Mouse (Mus musculus): ENCODE measurements around the gene Tspear. TPM values are rescaled to one million over a fixed set of nuclear protein-coding genes. Genes with fewer than 3 reads are reported as not detected.

The Tspear gene
- total and polyA plus RNA-seq, 3 experiments = 0.17 to 0.94 (median 0.62) TPM

Small RNA genes lying within 50 kb of the gene (microRNA-seq; reads per million reads assigned to microRNA genes)
- gene Mir1930 = 5.0 to 8.6 reads per million in 2 experiments

Other genes starting within 250 kb of the Tspear start
- gene Fam207a, start 170.8 kb upstream of the Tspear start, total RNA-seq (2021) = 10 to 100 TPM; 17.9 to 21.0 TPM
- gene Fam207a, start 170.8 kb upstream of the Tspear start, polyA plus RNA-seq (2012; rRNA removed) = 26.4 and 30.5 TPM in 2 replicates
- gene Itgb2, start 156.3 kb upstream of the Tspear start, total RNA-seq (2021) = 1 to 10 TPM; 9.5 to 9.8 TPM
- 5.1 and 7.4 TPM in 2 replicates for gene Itgb2, start 156.3 kb upstream of the Tspear start, polyA plus RNA-seq (2012; rRNA removed)
- 100 to 1,000 TPM; 174 to 202 TPM for gene Pttg1ip, start 104.8 kb upstream of the Tspear start, total RNA-seq (2021)
- gene Pttg1ip, start 104.8 kb upstream of the Tspear start, polyA plus RNA-seq (2012; rRNA removed) = 127 and 165 TPM in 2 replicates
- 100 to 1,000 TPM in 1 of 2 experiments, 10 to 100 TPM in 1; 97.7 to 104 TPM for gene Sumo3, start 80.5 kb upstream of the Tspear start, total RNA-seq (2021)
- 83.8 and 91.1 TPM in 2 replicates for gene Sumo3, start 80.5 kb upstream of the Tspear start, polyA plus RNA-seq (2012; rRNA removed)
- 10 to 100 TPM; 27.5 to 28.5 TPM for gene Gm49325, start 80.4 kb upstream of the Tspear start, total RNA-seq (2021)
- gene Gm49325, start 80.4 kb upstream of the Tspear start, polyA plus RNA-seq (2012; rRNA removed) = not detected in 2 replicates
- 10 to 100 TPM; 50.0 to 55.0 TPM for gene Ube2g2, start 64.3 kb upstream of the Tspear start, total RNA-seq (2021)
- 27.9 and 37.4 TPM in 2 replicates for gene Ube2g2, start 64.3 kb upstream of the Tspear start, polyA plus RNA-seq (2012; rRNA removed)
- not detected for gene Gm19402, start 4.2 kb downstream of the Tspear start, total RNA-seq (2021)
- not detected in 2 replicates for gene Gm19402, start 4.2 kb downstream of the Tspear start, polyA plus RNA-seq (2012; rRNA removed)
- not detected for gene Gm9508, start 10.7 kb downstream of the Tspear start, total RNA-seq (2021)
- gene Gm9508, start 10.7 kb downstream of the Tspear start, polyA plus RNA-seq (2012; rRNA removed) = not detected in 2 replicates
- not detected for gene Gm10272, start 20.1 kb downstream of the Tspear start, total RNA-seq (2021)
- not detected in 2 replicates for gene Gm10272, start 20.1 kb downstream of the Tspear start, polyA plus RNA-seq (2012; rRNA removed)
- gene Gm10024, start 24.9 kb downstream of the Tspear start, total RNA-seq (2021) = not detected
- not detected in 2 replicates for gene Gm10024, start 24.9 kb downstream of the Tspear start, polyA plus RNA-seq (2012; rRNA removed)
- not detected for gene Gm10142, start 29.2 kb downstream of the Tspear start, total RNA-seq (2021)
- not detected in 2 replicates for gene Gm10142, start 29.2 kb downstream of the Tspear start, polyA plus RNA-seq (2012; rRNA removed)
- gene Krtap12-1, start 34.0 kb downstream of the Tspear start, total RNA-seq (2021) = not detected
- gene Krtap12-1, start 34.0 kb downstream of the Tspear start, polyA plus RNA-seq (2012; rRNA removed) = not detected in 2 replicates
- gene Gm10100, start 39.9 kb downstream of the Tspear start, total RNA-seq (2021) = not detected
- gene Gm10100, start 39.9 kb downstream of the Tspear start, polyA plus RNA-seq (2012; rRNA removed) = not detected in 2 replicates
- gene Gm18596, start 56.1 kb downstream of the Tspear start, total RNA-seq (2021) = not detected
- not detected in 2 replicates for gene Gm18596, start 56.1 kb downstream of the Tspear start, polyA plus RNA-seq (2012; rRNA removed)
- gene Gm9736, start 64.8 kb downstream of the Tspear start, total RNA-seq (2021) = not detected
- not detected in 2 replicates for gene Gm9736, start 64.8 kb downstream of the Tspear start, polyA plus RNA-seq (2012; rRNA removed)
- gene Gm3233, start 73.1 kb downstream of the Tspear start, total RNA-seq (2021) = not detected
- gene Gm3233, start 73.1 kb downstream of the Tspear start, polyA plus RNA-seq (2012; rRNA removed) = not detected in 2 replicates
- gene Gm3238, start 84.8 kb downstream of the Tspear start, total RNA-seq (2021) = not detected
- not detected in 2 replicates for gene Gm3238, start 84.8 kb downstream of the Tspear start, polyA plus RNA-seq (2012; rRNA removed)
- gene Gm7138, start 90.4 kb downstream of the Tspear start, total RNA-seq (2021) = not detected
- gene Gm7138, start 90.4 kb downstream of the Tspear start, polyA plus RNA-seq (2012; rRNA removed) = not detected in 2 replicates
- gene Gm3250, start 96.0 kb downstream of the Tspear start, total RNA-seq (2021) = not detected
- not detected in 2 replicates for gene Gm3250, start 96.0 kb downstream of the Tspear start, polyA plus RNA-seq (2012; rRNA removed)
- gene Gm7137, start 101.6 kb downstream of the Tspear start, total RNA-seq (2021) = not detected
- not detected in 2 replicates for gene Gm7137, start 101.6 kb downstream of the Tspear start, polyA plus RNA-seq (2012; rRNA removed)
- gene Gm9639, start 108.5 kb downstream of the Tspear start, total RNA-seq (2021) = not detected
- gene Gm9639, start 108.5 kb downstream of the Tspear start, polyA plus RNA-seq (2012; rRNA removed) = not detected in 2 replicates
- not detected for gene Gm19668, start 112.6 kb downstream of the Tspear start, total RNA-seq (2021)
- gene Gm19668, start 112.6 kb downstream of the Tspear start, polyA plus RNA-seq (2012; rRNA removed) = not detected in 2 replicates
- not detected for gene Gm9507, start 125.3 kb downstream of the Tspear start, total RNA-seq (2021)
- 0.31 TPM in 1 of 2 replicates, not detected in the other for gene Gm9507, start 125.3 kb downstream of the Tspear start, polyA plus RNA-seq (2012; rRNA removed)
- gene Gm2696, start 128.1 kb downstream of the Tspear start, total RNA-seq (2021) = not detected
- gene Gm2696, start 128.1 kb downstream of the Tspear start, polyA plus RNA-seq (2012; rRNA removed) = not detected in 2 replicates
- gene Krtap10-4, start 140.5 kb downstream of the Tspear start, total RNA-seq (2021) = not detected
- not detected in 2 replicates for gene Krtap10-4, start 140.5 kb downstream of the Tspear start, polyA plus RNA-seq (2012; rRNA removed)
- gene Krtap10-10, start 149.4 kb downstream of the Tspear start, total RNA-seq (2021) = not detected
- gene Krtap10-10, start 149.4 kb downstream of the Tspear start, polyA plus RNA-seq (2012; rRNA removed) = not detected in 2 replicates
- gene Gm36176, start 160.2 kb downstream of the Tspear start, total RNA-seq (2021) = not detected
- not detected in 2 replicates for gene Gm36176, start 160.2 kb downstream of the Tspear start, polyA plus RNA-seq (2012; rRNA removed)
- gene Gm10318, start 166.3 kb downstream of the Tspear start, total RNA-seq (2021) = not detected
- not detected in 2 replicates for gene Gm10318, start 166.3 kb downstream of the Tspear start, polyA plus RNA-seq (2012; rRNA removed)
- gene Gm3285, start 175.4 kb downstream of the Tspear start, total RNA-seq (2021) = not detected
- not detected in 2 replicates for gene Gm3285, start 175.4 kb downstream of the Tspear start, polyA plus RNA-seq (2012; rRNA removed)
- 1 to 10 TPM; 5.2 to 8.1 TPM for gene Lrrc3, start 216.0 kb downstream of the Tspear start, total RNA-seq (2021)
- gene Lrrc3, start 216.0 kb downstream of the Tspear start, polyA plus RNA-seq (2012; rRNA removed) = 4.1 and 6.3 TPM in 2 replicates